Mouse (Mus musculus) brain, adult 2 months (tissue): ENCODE measurements at regions not wholly inside any gene's neighbourhood (a gene's known extent, or its start where the extent isn't known, plus 50 kb on each side); places are given as distances from the start of the nearest gene placed in this dataset.

ENCODE experiments used
- DNase-seq: peaks from one replicate; pipeline ENCODE4 v3.0.0; 2011; ENCODE audit warnings: low read depth, low spot score

DNA sequence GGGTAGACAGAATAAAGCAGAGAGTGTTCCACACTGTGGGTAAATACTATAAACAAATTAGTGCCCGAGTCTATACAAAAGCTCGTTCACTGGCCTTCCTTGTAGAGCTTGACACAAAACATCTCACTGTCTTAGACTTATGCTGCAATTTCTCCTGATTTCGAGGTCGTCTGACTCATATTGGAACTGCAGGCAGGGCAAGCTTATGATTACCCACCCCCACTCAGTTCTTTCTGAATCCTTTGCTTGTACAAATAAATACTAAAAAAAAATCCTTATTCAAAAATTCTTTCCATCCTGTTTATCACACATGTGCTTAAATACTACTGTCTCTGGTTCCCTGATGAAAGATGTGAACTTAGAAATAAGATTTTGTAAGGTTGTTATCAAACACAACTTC is 470.0 kb upstream of the Adamts5 start:
- DNase-seq = no peak

GRCm38 (mm10) chr16:86368449-86368848 is 466.8 kb upstream of the Adamts5 start:
- DNase-seq = no peak

GRCm38 (mm10) chr16:86366197-86366596 is 464.6 kb upstream of the Adamts5 start:
- DNase-seq = no peak

DNA sequence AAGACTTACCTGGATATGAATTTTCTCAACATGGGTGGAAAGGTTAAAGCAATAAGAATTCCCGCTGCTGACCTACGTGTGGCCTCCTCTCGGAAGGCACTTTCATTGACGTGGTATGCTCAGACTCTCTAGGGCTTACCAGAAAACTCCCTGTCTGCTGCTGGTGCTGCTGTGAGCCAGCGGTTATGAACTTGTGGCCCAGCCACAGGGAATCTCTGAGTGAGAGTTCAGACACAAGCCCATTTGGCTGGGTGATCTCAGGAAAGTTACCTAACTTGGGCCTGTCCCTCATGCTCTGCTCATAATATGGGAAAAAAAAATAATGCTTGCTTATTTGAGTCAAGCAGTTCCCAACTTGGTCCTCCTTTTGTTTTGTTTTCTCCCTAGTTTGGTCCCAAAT is 459.5 kb upstream of the Adamts5 start:
- DNase-seq = no peak

DNA sequence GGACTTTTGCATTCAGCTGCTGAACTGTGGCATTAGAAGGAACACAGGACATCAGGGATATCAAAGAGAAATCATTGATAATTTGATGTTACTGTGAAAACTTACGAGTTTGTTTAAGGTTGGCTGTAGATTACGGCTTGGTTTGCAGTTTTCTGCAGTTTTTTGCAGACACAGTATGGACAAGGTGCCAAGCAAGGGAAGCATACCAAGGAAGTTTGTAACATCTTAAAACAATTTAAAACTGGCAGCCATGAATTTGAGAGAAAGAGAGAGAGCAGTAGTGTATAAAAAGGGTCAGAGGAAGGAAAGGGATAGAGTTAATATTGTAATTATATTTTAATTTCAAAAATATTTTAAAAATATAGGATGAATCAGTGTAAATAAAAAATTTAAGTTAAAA is 453.4 kb upstream of the Adamts5 start:
- DNase-seq = no peak

- no peak for DNase-seq
Measured at GRCm38 (mm10) chr16:86347753-86348152, 446.1 kb upstream of the Adamts5 start.

- no peak for DNase-seq
Measured at GRCm38 (mm10) chr16:86346916-86347315, 445.3 kb upstream of the Adamts5 start.

DNA sequence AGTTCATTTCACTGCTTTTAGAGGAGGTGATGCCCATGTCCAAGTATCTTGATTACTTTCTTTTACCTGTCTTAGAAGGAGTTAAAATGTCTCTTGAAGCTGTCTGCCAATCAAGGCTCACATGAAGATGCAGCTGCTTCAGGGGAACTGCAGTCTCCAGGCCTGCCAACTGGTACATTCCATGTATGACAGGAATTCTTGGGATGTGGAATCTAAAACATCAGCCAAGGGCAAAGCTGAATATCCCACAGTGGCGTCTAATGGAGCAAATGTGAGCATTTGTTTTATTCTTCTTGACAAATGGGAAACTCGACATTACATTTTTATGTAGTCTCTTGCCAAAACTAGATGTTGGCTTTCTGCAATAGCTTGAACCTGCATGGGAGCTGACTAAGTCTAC is 438.7 kb upstream of the Adamts5 start:
- DNase-seq = no peak

GRCm38 (mm10) chr16:86325406-86325805 is 423.8 kb upstream of the Adamts5 start:
- no peak for DNase-seq

DNA sequence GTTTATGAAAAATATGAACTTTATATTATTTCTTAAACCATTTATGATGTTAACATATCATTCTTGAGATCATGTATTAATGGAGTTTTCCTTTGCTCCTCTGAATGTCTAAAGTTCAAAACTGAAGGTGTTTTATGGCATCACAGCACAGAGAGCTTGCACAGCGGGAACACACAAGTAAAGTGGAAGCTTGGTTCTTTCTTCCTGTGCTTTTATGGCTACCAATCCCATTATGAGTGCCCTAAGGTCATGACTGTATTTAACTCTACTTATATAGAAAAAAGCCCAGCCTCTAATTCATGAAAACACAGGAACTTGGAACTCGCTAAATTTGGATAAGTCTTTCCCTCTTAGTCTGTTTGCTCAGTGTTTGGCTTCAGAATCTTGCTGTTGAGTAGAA is 417.3 kb upstream of the Adamts5 start:
- no peak for DNase-seq

GRCm38 (mm10) chr16:86309696-86310095 is 408.1 kb upstream of the Adamts5 start:
- peak; percentile 66 for DNase-seq

GRCm38 (mm10) chr16:86303869-86304268 is 402.2 kb upstream of the Adamts5 start:
- DNase-seq = no peak

DNA sequence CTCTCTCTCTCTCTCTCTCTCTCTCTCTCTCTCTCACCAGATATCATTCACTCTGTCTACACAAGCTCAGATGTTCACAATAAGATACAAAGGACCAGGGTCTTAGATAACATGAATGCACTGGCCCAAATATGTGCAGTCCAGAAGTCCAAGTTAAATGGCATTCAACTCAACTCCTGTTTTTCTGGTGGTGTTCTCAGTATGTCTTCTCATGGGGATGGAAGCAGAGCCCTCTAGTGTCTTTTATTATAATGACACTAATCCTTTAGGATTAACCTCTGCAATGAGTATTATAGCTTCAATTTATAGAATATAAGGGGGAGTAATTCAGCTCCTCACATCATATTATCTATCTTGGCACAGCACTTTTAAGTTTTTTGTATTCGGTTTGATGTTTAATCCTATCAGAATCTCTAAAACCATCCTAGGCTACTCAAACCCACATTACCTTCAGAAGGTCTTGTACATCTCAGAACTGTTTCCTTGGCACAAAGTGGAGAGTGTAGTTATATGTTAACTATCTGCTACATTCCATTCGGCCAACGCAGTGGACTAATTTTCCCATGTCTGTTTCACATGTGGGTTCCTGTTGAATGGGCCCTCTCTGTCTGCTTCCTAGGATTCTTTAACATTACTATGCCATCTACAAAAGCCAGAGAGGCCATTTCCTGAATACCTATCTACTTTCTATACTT is 401.0 kb upstream of the Adamts5 start:
- peak; percentile 33 for DNase-seq

GRCm38 (mm10) chr16:86294436-86294835 is 392.8 kb upstream of the Adamts5 start:
- DNase-seq = peak; percentile 8

- no peak for DNase-seq
Measured at GRCm38 (mm10) chr16:86281326-86281725, 379.7 kb upstream of the Adamts5 start.

DNA sequence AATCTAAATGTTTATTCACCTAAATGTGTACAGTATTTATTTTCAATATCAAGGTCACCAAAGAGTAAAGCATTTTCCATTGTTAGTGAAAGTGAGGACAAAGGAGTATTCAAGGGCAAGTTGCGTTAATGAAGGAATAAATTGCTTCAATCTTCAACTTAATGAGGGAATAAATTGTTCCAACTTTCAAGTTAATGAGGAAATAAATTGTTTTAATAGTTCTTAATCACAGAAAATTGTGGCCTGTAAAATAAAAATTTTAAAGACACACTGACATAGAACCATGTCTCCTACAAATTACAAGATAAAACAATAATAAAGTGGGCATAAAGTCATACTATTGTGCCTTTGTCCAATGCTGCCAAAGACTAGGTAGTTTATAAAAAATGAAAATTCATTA is 375.4 kb upstream of the Adamts5 start:
- no peak for DNase-seq

DNA sequence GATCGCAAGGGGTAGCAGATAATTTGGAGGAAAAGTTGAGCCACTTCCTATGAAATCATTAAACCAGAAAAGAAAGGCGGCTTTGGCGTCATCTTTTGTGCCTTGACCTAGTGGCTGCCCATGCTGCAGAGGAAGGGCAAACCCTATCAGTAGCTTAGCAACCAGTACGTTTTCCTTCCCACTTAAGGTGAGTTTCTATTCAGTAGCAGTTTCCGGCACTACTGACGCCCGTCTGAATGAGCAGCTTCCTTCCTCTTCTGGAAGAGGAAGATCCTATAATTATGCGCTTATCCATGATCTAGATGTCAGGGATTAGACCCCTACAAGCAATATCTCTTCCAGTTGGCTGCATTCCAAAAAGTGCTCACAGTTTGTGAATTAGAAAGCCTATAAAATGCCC is 360.0 kb upstream of the Adamts5 start:
- no peak for DNase-seq

DNA sequence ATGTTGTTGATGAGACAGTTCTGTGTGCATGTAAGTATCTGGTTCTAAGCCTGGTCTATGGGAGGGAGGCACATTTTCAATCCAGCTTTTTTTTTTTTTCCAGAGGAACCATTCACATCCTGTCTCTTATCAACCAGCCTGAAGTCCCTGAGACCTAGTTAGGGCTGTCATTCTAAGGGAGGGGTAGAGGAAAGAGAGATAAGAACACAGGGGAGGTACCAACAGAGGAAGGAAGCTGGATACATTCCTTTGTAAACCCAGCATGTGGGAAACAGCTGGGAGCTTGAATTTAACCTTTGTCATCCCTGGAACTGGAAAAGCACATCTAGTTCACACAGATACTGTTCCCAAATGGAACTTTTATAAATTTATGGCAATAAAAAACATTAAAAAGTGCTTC is 351.0 kb upstream of the Adamts5 start:
- DNase-seq = no peak

DNA sequence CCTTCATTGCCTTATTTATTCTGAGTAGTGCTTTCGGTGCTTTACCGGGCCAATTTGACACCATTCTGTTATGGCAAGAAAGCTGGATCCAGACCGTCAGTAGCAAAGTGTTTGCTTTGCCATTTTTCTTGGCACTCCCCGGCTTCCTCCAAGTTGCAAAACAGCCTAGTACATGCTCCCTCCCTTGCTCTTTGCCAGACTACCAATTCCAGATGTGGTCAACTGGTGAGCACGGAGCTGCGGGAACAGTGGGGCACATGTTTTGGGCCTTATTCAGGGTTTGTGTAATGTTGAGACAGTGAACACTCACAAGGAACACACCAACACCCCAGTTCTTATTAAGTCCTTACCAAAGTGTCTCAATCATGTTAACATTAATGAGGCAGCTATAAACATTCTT is 348.4 kb upstream of the Adamts5 start:
- no peak for DNase-seq

DNA sequence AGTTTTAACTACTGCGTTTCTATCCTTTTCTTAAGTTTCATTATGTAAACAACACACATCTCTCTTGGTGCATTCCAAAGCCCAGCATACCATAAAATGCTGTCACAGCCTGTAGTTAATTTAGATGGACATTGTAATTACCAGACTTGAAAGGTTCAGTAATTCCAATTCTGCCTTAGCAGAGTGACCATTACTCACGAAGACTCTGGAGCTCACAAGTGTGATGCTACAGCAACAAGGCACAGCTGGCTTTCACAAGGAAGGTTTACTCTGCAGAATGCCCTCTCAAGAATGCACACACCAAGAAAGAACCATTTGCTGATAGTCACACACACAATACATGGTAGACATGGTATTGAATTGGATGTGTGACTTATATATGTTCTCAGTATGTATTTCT is 342.6 kb upstream of the Adamts5 start:
- no peak for DNase-seq

- no peak for DNase-seq
Measured at GRCm38 (mm10) chr16:86242766-86243510, 341.3 kb upstream of the Adamts5 start.

- peak; percentile 40 for DNase-seq
Measured at GRCm38 (mm10) chr16:86222997-86223396, 321.4 kb upstream of the Adamts5 start.

GRCm38 (mm10) chr16:86210547-86210946 is 308.9 kb upstream of the Adamts5 start:
- no peak for DNase-seq
